Mouse (Mus musculus) kidney, embryonic 14.5 days (tissue): Measurements from ENCODE around the gene Gm20403. TPM values are rescaled to one million over a fixed set of nuclear protein-coding genes. Genes with fewer than 3 reads are reported as not detected.
"Not testable (repeated sequence)": the region's sequence is repeated elsewhere in the genome, so short reads cannot be mapped to it uniquely, and the experiment has no call there.

Source experiments
- ATAC-seq: fragments of 200-750 bp; cut with Nextera tagmentation; 2 replicates; pipeline ENCODE4 v1.8.0; 2017; ENCODE audit warnings: moderate number of reproducible peaks, mild to moderate bottlenecking, moderate TSS enrichment, moderate library complexity; ENCODE audit not compliant: low FRiP score, low TSS enrichment
- H3K27ac ChIP-seq: fragments of 300-500 bp; sonication (generic); 2 replicates; pipeline ENCODE4 v1.5.1; 2014; ENCODE audit warnings: low read depth, mild to moderate bottlenecking, low read length, moderate library complexity, mixed read lengths
- H3K27me3 ChIP-seq: fragments of 300-500 bp; sonication (generic); 2 replicates; pipeline ENCODE4 v1.6.1; 2014; ENCODE audit warnings: mild to moderate bottlenecking, low read length; ENCODE audit not compliant: control insufficient read depth, insufficient read depth
- H3K36me3 ChIP-seq: fragments of 300-500 bp; sonication (generic); 2 replicates; pipeline ENCODE4 v1.6.1; 2014; ENCODE audit warnings: low read length, mixed read lengths; ENCODE audit not compliant: control insufficient read depth, insufficient read depth
- H3K4me1 ChIP-seq: fragments of 300-500 bp; sonication (generic); 2 replicates; pipeline ENCODE4 v1.6.1; 2014; ENCODE audit warnings: low read length, mixed read lengths; ENCODE audit not compliant: control insufficient read depth, insufficient read depth
- H3K4me2 ChIP-seq: fragments of 300-500 bp; sonication (generic); replicated peaks from 2 replicates; pipeline ENCODE4 v1.6.1; 2014; ENCODE audit warnings: low read depth, mild to moderate bottlenecking, low read length
- H3K4me3 ChIP-seq: fragments of 300-500 bp; sonication (generic); 2 replicates; pipeline ENCODE4 v1.5.1; 2014; ENCODE audit warnings: mild to moderate bottlenecking, low read length
- H3K9ac ChIP-seq: fragments of 300-500 bp; sonication (generic); 2 replicates; pipeline ENCODE4 v1.6.1; 2014; ENCODE audit warnings: low read depth, mild to moderate bottlenecking, low read length, moderate library complexity
- H3K9me3 ChIP-seq: fragments of 300-500 bp; sonication (generic); 2 replicates; pipeline ENCODE4 v1.6.1; 2016; ENCODE audit warnings: low read length; ENCODE audit not compliant: control insufficient read depth
- WGBS: fragments of 180-500 bp; shearing (Covaris S2); extraction: QIAGEN DNeasy Blood & Tissue Kit; methylation state at CpG from one replicate; pipeline ENCODE4 v1.1.7; 2014; 5-methylcytosine and 5-hydroxymethylcytosine counted together
- polyA plus RNA-seq: library from polyadenylated mRNA; unstranded; fragments of >200 nt; fragmentation: Nextera tagmentation; extraction: Ambion mirVana; gene quantifications from 2 replicates; pipeline ENCODE4 v1.2.1, GENCODE M21; 2014

Gm20403 gene
- polyA plus RNA-seq, 1 experiment from 2014 or later: not detected

DNA sequence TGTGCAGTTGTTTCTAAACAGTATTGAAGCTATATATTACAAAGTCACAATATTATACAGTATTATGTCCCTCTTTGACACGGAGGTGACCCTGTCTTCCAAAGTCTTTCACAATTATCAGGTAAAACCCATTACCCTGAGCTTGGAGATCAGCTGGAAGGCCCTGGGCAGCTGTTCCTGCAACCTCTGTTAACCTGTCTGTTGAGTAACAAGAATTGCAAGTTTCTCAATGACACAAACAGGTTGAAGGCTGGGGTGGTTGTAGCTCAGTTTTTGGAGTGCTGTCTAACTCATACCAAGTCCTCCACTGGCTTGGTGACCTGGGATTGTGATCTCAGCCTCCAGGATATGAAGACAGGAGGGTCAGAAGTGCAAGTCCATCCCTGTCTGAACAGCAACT is 26.7 kb upstream of the Gm20403 start:
- no peak overlapping the region for H3K4me2 ChIP-seq
- H3K27me3 ChIP-seq: no peaks in the 10 kb centered on the region
- no peak overlapping the region for H3K4me3 ChIP-seq
- ATAC-seq: no peak
- H3K27ac ChIP-seq: no peak overlapping the region
- no peaks in the 10 kb centered on the region for H3K36me3 ChIP-seq
- H3K9ac ChIP-seq: no peak overlapping the region
- no peaks in the 10 kb centered on the region for H3K9me3 ChIP-seq
- WGBS: 94% methylated on average over 1 of the region's 1 CpGs
- H3K4me1 ChIP-seq: no peaks in the 10 kb centered on the region

DNA sequence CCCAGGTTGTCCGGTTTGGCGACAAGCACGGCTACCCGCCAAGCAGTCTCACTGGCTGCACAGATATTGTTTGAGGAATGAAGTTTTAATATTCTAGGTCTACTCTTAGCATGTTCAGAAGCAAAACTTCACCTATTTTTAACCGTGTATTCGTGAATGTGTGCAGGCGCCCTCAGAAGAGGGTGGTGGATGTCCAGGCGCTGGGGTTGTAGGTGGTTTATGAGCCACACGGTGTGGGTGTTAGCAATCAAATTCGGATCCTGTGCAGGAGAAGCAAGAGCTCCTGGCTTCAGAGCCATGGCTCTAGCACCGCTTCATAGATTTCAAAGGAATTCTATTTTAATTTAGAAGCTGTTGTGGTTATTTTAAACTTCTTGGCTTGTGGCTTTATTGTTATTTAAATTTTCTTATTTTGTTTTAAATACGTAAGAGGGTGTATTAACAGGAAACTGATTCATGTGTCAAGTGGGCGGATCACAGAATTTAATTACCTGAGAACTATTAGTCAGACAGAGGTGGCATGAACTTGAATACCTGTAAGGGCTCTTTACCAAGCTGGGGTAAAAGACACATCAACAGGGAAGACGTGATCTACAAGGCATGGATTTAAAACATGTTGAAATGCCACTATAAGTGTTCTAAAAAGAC is 21.2 kb upstream of the Gm20403 start:
- Histone ChIP-seq H3K9me3 (peaks cover 4% of the 10 kb centered on the region; the same call in 1 of the 2 replicates), H3K36me3 (no peaks in the 10 kb centered on the region), H3K9ac (no peak overlapping the region), H3K4me3 (no peak overlapping the region), H3K27me3 (no peaks in the 10 kb centered on the region), H3K4me2 (peak overlapping the region; percentile 8; the same call in 1 of the 2 replicates), H3K4me1 (no peaks in the 10 kb centered on the region), H3K27ac (no peak overlapping the region)
- 53% methylated on average over 14 of the region's 14 CpGs for WGBS
- no peak for ATAC-seq

DNA sequence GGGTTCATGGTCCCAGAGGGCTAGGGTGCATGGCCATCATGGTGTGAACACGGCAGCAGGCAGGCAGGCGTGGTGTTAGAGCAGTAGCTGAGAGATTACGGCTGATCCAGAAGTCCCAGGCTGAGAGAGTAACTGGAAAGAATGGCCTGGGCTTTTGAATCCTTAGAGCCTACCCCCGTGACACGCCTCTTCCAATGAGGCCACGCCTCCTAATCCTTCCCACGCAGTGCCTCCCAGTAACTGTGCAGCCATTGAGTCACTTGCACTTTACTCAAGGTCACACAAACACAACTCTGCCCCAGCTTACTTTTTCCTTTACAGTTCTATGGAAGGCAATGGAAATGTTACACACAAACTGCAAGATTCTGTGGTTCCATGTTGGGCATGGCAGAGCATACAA is 19.7 kb upstream of the Gm20403 start:
- WGBS: 94% methylated on average over 7 of the region's 7 CpGs
- no peak for ATAC-seq
- peaks cover 4% of the 10 kb centered on the region; the same call in 1 of the 2 replicates for H3K9me3 ChIP-seq

DNA sequence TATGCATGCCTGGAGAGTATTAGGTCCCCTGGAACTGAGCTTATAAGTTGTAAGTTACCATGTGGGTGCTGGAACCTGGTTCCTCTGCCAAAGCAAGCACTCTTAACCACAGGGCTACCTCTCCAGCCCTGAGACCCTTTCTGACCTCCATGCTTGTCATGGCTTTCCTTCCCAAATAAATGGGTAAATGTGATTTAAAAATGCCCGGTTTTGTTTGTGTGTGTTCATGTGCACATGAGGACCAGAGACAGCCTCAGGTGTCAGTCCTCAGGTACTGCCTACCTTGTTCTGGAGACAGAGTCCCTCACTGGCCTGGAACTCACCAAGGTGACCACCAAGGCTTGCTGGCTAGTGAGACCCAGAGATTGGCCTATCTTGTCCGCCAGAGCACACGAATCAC is 18.1 kb upstream of the Gm20403 start:
- Histone ChIP-seq H3K27me3 (no peaks in the 10 kb centered on the region), H3K4me2 (no peak overlapping the region), H3K9ac (no peak overlapping the region), H3K4me3 (no peak overlapping the region), H3K27ac (no peak overlapping the region), H3K9me3 (peaks cover 4% of the 10 kb centered on the region; the same call in 1 of the 2 replicates), H3K36me3 (no peaks in the 10 kb centered on the region), H3K4me1 (no peaks in the 10 kb centered on the region)
- ATAC-seq: no peak
- 88% methylated on average over 3 of the region's 3 CpGs for WGBS

More for the DNA sequence above, 19.7 kb upstream of the Gm20403 start:
- no peak overlapping the region for H3K27ac ChIP-seq
- H3K4me3 ChIP-seq: no peak overlapping the region
- no peak overlapping the region for H3K4me2 ChIP-seq
- H3K36me3 ChIP-seq: no peaks in the 10 kb centered on the region
- H3K27me3 ChIP-seq: no peaks in the 10 kb centered on the region
- no peak overlapping the region for H3K9ac ChIP-seq
- no peaks in the 10 kb centered on the region for H3K4me1 ChIP-seq

DNA sequence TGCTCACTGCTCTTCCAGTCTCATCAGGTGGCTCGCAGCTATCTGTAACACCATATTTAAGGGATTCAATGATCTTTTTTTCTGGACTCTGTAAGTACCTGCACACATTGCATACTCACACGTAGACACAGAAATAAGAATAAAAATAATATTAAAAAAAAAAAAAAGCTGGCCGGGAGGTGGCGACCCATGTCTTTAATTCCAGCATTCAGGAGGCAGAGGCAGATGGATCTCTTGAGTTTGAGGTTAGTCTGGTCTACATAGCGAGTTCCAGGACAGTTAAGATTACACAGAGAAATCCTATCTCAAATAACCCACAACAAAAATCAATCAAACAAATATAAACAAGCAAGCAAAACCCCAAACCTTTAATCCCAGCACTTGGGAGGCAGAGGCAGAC is 17.5 kb upstream of the Gm20403 start:
- Histone ChIP-seq H3K4me1 (no peaks in the 10 kb centered on the region), H3K36me3 (no peaks in the 10 kb centered on the region), H3K9ac (no peak overlapping the region), H3K4me3 (no peak overlapping the region), H3K27me3 (no peaks in the 10 kb centered on the region), H3K4me2 (no peak overlapping the region), H3K9me3 (peaks cover 4% of the 10 kb centered on the region; the same call in 1 of the 2 replicates), H3K27ac (no peak overlapping the region)
- no peak for ATAC-seq
- 90% methylated on average over 5 of the region's 5 CpGs for WGBS

DNA sequence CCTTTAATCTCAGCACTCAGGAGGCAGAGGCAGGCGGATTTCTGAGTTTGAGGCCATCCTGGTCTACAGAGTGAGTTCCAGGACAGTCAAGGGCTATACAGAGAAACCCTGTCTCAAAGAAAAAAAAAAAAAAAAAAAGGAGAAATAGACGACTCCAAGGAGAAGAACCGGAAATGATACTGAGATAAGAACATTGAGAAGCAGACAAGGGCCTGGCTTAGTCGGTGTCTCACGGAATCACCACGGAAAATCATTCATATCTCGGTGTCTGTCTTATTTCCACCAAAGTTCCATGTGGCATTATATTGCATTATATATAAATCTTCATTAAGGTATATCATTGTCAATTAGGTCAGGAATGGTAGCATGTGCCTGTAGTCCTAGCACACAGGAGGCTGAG is 16.2 kb upstream of the Gm20403 start:
- H3K27me3 ChIP-seq, ATAC-seq, H3K27ac ChIP-seq, H3K9ac ChIP-seq, H3K4me2 ChIP-seq, H3K4me1 ChIP-seq, H3K4me3 ChIP-seq, H3K36me3 ChIP-seq, H3K9me3 ChIP-seq: not testable (repeated sequence)
- WGBS: 91% methylated on average over 7 of the region's 7 CpGs

DNA sequence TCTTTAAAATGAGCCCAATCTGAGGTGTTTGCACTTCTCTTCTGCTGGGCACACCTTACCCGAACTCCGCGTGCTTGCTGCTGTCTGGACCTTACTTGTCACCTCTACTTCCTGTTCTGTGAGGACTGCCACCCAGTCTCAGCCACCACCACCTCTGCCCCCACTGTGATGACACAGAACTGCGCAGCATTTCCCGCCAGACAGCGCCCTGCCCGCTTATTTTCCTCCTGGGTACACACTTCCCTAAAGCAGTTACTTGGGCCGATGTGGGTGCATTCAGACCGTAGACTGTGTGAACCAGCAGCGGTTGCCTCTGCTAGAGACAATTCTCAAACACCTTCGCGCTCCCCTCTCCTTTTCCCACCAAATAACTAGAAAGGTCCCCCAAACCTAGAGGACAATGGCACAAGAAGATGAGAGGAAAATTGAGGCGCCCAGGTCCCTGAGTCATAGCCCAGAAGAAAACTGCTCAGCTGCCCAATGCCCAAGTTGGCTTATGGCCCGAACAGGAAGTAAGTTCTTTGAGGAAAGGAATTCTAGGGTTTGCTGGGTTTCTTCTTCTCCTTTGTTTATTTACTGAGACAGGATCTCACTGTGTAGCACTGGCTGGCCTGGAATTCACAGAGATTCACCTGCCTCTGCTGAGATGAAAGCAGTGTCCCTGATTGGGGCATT is 12.8 kb upstream of the Gm20403 start:
- H3K36me3 ChIP-seq: no peaks in the 10 kb centered on the region

DNA sequence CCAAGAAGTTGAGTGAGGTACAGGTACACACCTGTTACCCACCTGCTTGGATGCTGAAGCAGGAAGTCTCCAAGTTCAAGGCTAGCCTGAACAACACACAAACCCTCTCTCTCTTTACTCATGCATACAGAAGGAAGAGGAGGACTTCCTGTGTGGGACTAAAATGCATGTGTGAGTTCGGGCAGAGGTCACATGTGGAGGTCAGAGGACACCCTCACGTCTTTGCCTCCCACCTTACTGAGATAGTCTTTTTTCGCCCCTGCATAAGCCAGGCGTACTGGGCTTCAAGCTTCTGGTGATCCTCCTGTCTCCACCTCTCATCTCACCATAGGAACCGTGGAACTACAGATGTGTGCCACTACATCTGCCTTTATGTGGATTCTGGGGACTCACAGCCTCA is 12.1 kb upstream of the Gm20403 start:
- H3K27me3 ChIP-seq: no peaks in the 10 kb centered on the region
- H3K9me3 ChIP-seq: no peaks in the 10 kb centered on the region
- no peak overlapping the region for H3K4me3 ChIP-seq
- 63% methylated on average over 5 of the region's 5 CpGs for WGBS
- H3K27ac ChIP-seq: no peak overlapping the region
- H3K4me1 ChIP-seq: no peaks in the 10 kb centered on the region
- no peak for ATAC-seq
- H3K4me2 ChIP-seq: no peak overlapping the region
- no peaks in the 10 kb centered on the region for H3K36me3 ChIP-seq
- no peak overlapping the region for H3K9ac ChIP-seq

More for the DNA sequence above, 12.8 kb upstream of the Gm20403 start:
- Histone ChIP-seq H3K4me1 (no peaks in the 10 kb centered on the region), H3K9ac (no peak overlapping the region), H3K27ac (no peak overlapping the region), H3K4me3 (no peak overlapping the region), H3K4me2 (no peak overlapping the region), H3K9me3 (no peaks in the 10 kb centered on the region), H3K27me3 (no peaks in the 10 kb centered on the region)
- ATAC-seq: no peak
- 81% methylated on average over 14 of the region's 14 CpGs for WGBS

DNA sequence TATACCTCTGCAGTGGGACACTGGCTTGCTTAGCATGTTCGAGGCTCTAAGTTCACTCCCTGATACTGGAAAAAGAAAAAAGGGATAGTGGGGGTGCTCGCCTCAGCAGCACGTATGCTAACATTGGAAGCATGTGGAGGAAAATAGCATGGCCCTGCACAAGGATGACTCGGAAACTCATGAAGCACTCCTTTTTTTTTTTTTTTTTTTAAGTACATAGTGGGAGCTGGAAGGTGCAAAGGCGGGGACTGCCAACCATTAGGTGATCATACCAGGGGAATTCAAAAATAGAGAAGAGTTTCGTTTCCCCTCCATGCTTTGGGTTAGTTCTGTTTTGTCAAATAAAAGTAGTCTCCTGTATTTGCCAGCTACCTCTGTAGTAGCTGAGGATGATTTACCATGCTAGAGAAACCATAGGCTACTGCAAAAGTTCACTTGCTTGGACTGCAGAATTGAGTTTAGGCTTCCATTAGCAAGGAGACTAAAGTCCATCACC is 10.7 kb upstream of the Gm20403 start:
- Histone ChIP-seq H3K36me3 (no peaks in the 10 kb centered on the region), H3K4me2 (no peak overlapping the region), H3K4me1 (no peaks in the 10 kb centered on the region), H3K9ac (no peak overlapping the region), H3K27me3 (no peaks in the 10 kb centered on the region), H3K9me3 (no peaks in the 10 kb centered on the region), H3K27ac (no peak overlapping the region), H3K4me3 (no peak overlapping the region)
- 85% methylated on average over 6 of the region's 6 CpGs for WGBS
- ATAC-seq: no peak
